Mouse (Mus musculus) liver, adult 2 months (tissue): ENCODE measurements around the gene Inhbc.

ENCODE experiments used
- CTCF ChIP-seq: fragments of 200-500 bp; IDR thresholded peaks from 2 replicates; pipeline ENCODE4 v1.5.1; 2011; ENCODE audit warnings: low read depth, low read length, control low read depth
- POLR2A ChIP-seq: fragments of 200-500 bp; IDR thresholded peaks from 2 replicates; pipeline ENCODE4 v1.6.1; 2011; ENCODE audit warnings: low read length, control low read depth; ENCODE audit not compliant: insufficient read depth; ENCODE audit errors: extremely low read depth

DNA sequence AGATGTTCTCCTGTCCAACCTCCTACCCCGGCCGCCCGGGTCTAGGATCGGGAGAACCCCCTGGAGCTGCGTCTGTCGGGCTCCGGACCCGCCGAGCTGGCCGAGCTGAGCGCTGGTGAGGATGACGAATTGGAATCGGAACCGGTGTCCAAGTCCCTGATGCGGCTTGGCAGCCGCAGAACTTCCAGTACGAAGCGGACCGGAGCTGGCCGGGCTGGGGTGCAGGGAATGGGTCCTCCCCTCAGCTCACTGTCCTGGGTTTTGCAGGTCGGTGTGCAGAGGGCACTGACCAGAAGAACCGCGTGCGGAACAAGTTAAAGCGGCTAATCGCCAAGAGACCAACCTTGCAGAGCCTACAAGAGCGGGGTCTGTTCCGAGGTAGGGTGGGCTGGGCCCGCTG is 43.4 kb downstream of the Inhbc start:
- no peak for TF ChIP-seq POLR2A
- no peak for TF ChIP-seq CTCF
